Mouse (Mus musculus): ENCODE results near the gene Lamc3. TPM values are rescaled to one million over a fixed set of nuclear protein-coding genes. Genes with fewer than 3 reads are reported as not detected.

Lamc3 gene
- polyA plus RNA-seq, 1 experiment from 2014 or later: 0.32 TPM

DNA sequence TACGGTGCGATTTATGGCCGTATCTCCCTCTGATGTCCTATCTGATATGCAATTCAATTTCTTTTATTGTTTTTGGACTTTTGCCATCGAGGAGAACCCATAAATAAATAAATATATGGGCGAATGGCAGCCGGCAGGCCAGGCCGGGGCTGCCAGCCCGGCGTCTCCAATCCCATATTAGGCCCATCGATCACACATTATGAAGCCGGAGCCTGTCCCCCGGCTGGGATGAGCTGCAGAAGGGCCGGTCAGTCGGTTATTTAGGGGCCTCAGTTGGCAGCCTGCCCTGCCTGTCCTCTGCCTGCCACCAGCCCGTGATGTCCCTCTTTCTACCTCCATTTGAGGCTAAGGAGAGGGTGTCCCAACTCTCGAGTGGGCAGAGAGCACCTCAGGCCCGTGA, 8.5 kb upstream of the Lamc3 start:
- Histone ChIP-seq H3K9ac (no peak overlapping the region), H3K4me3 (no peak overlapping the region), H3K27me3 (replicated peaks) (peaks cover 95% of the 10 kb centered on the region), H3K27ac (replicated peaks) (no peak overlapping the region), H3K9me3 (no peaks in the 10 kb centered on the region), H3K36me3 (no peaks in the 10 kb centered on the region), H3K4me2 (no peak overlapping the region), H3K4me1 (peaks cover 7% of the 10 kb centered on the region)
- 70% methylated on average over 17 of the region's 17 CpGs for WGBS
- no peak for ATAC-seq (ENCODE audit: extremely low read depth, insufficient number of reproducible peaks, low FRiP score, low TSS enrichment)

DNA sequence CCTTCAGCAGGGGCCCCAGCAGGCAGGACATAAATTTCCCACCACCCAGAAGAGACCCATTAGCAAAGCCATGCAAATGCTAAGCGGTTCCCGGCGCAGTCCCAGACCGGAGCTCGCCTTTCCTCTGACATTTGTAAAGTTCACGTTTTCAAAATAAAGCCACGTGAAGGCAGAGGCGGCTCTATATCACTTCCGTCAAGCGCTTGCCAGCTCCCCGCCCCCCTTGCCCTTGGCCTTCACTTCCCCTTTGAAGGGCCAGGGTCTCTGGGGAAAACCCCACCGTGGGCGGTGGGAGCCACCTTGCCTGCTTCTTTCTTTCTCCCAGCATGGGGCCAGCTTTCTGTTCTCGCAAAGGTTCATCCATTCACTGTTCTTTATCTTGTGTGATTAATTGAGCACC, 6.2 kb upstream of the Lamc3 start:
- peaks cover 7% of the 10 kb centered on the region for H3K4me1 ChIP-seq
- peaks cover 96% of the 10 kb centered on the region for H3K27me3 ChIP-seq (replicated peaks)
- no peak for ATAC-seq (ENCODE audit: extremely low read depth, insufficient number of reproducible peaks, low FRiP score, low TSS enrichment)
- no peak overlapping the region for H3K4me3 ChIP-seq
- no peak overlapping the region for H3K9ac ChIP-seq
- H3K9me3 ChIP-seq: no peaks in the 10 kb centered on the region
- H3K27ac ChIP-seq (replicated peaks): no peak overlapping the region
- no peaks in the 10 kb centered on the region for H3K36me3 ChIP-seq
- 6% methylated on average over 14 of the region's 14 CpGs for WGBS
- H3K4me2 ChIP-seq: peak overlapping the region; percentile 37

DNA sequence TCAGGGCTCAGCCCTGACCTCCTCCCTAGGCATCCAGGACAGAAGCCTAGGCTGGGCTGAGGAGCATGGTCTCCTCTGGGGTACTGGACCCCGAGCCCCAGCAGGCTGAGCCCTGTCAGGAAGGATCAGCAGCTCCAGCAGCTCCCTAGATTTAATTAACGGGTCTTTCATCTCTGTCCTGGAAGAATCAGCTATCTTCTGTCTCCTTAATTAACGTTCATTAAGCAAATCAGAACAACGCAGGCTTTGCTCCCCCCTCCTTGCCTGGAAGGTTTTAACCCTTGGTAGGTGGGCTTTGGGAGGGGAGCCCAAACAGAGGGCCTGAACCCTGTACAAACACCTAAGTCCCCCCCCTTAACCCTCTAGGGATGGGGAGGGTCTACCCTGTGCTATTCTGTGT, 4.0 kb upstream of the Lamc3 start:
- Histone ChIP-seq H3K9ac (no peak overlapping the region), H3K27ac (replicated peaks) (no peak overlapping the region), H3K36me3 (no peaks in the 10 kb centered on the region), H3K4me1 (peaks cover 7% of the 10 kb centered on the region), H3K4me2 (no peak overlapping the region), H3K9me3 (no peaks in the 10 kb centered on the region), H3K27me3 (replicated peaks) (peaks cover 100% of the 10 kb centered on the region), H3K4me3 (no peak overlapping the region)
- 17% methylated on average over 4 of the region's 4 CpGs for WGBS
- no peak for ATAC-seq (ENCODE audit: extremely low read depth, insufficient number of reproducible peaks, low FRiP score, low TSS enrichment)

- WGBS: 16% methylated on average over 6 of the region's 6 CpGs
- Histone ChIP-seq H3K4me2 (no peak overlapping the region), H3K9me3 (no peaks in the 10 kb centered on the region), H3K27me3 (replicated peaks) (peaks cover 100% of the 10 kb centered on the region), H3K4me3 (no peak overlapping the region), H3K36me3 (no peaks in the 10 kb centered on the region), H3K9ac (no peak overlapping the region), H3K27ac (replicated peaks) (no peak overlapping the region), H3K4me1 (peaks cover 7% of the 10 kb centered on the region)
- ATAC-seq (ENCODE audit: extremely low read depth, insufficient number of reproducible peaks, low FRiP score, low TSS enrichment): no peak
Measured at GRCm38 (mm10) chr2:31884806-31885205, 2.3 kb upstream of the Lamc3 start.

DNA sequence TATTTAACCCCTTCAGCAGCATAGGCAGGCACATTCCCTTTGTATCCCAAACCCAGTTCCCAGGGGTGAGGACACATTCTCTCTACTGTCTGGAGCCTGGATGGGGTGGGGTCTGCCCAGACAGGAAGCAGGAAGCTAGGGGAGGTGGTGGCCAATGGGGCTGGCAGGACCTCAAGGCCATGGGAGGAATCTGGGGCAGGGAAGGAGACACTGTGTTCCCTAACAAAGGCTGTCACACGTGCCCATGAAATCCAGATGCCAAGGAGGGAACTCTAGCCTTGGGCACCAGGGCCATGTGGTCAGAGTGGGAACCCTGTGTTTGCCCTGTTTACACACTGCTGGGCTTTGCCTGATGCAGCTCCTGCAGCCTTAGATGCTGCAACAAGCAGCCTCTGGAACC, 1.8 kb downstream of the Lamc3 start:
- H3K36me3 ChIP-seq: no peaks in the 10 kb centered on the region
- H3K9me3 ChIP-seq: no peaks in the 10 kb centered on the region
- no peak overlapping the region for H3K27ac ChIP-seq (replicated peaks)
- 27% methylated on average over 1 of the region's 1 CpGs for WGBS
- no peak overlapping the region for H3K4me3 ChIP-seq
- no peak overlapping the region for H3K9ac ChIP-seq
- peaks cover 7% of the 10 kb centered on the region for H3K4me1 ChIP-seq
- no peak overlapping the region for H3K4me2 ChIP-seq
- H3K27me3 ChIP-seq (replicated peaks): peaks cover 83% of the 10 kb centered on the region
- no peak for ATAC-seq (ENCODE audit: extremely low read depth, insufficient number of reproducible peaks, low FRiP score, low TSS enrichment)

- 81% methylated on average over 2 of the region's 2 CpGs for WGBS
- H3K36me3 ChIP-seq: no peaks in the 10 kb centered on the region
- H3K4me3 ChIP-seq: no peak overlapping the region
- no peaks in the 10 kb centered on the region for H3K9me3 ChIP-seq
- peaks cover 7% of the 10 kb centered on the region for H3K4me1 ChIP-seq
- no peak overlapping the region for H3K4me2 ChIP-seq
- H3K9ac ChIP-seq: no peak overlapping the region
- H3K27ac ChIP-seq (replicated peaks): no peak overlapping the region
- no peak for ATAC-seq (ENCODE audit: extremely low read depth, insufficient number of reproducible peaks, low FRiP score, low TSS enrichment)
- peaks cover 60% of the 10 kb centered on the region for H3K27me3 ChIP-seq (replicated peaks)
Measured at GRCm38 (mm10) chr2:31891219-31891618, 4.1 kb downstream of the Lamc3 start.

DNA sequence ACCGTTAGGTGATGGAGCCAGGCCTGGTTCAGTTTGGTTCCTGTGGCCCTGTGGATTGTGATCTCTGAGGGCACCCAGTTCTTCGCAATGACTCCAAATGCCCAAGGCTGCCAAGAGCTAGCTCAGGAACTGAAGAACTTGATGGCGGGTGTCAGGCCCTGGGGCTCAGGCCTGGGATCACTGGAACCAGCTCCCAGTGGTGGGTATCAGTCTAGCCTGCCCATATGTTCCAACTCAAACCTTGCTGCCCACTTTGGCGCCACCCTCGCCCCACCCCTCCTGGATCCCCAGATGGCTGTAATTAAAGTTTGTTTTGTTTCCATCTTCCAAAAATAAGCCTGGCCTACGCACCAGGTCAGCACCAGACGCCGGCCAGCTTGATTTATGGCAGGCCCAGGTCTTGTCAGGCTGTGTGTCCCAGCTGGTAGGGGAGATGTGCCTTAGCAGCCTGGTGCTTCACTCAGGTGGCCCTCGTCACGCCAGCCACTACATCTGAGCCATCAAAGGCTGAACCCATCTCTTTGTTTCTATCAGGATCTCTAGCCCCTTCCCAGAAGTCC, 6.1 kb downstream of the Lamc3 start:
- H3K4me2 ChIP-seq: no peak overlapping the region
- no peaks in the 10 kb centered on the region for H3K9me3 ChIP-seq
- no peak overlapping the region for H3K9ac ChIP-seq
- H3K4me3 ChIP-seq: no peak overlapping the region
- ATAC-seq (ENCODE audit: extremely low read depth, insufficient number of reproducible peaks, low FRiP score, low TSS enrichment): no peak
- H3K27me3 ChIP-seq (replicated peaks): peaks cover 40% of the 10 kb centered on the region
- no peak overlapping the region for H3K27ac ChIP-seq (replicated peaks)
- WGBS: 77% methylated on average over 10 of the region's 10 CpGs
- H3K36me3 ChIP-seq: no peaks in the 10 kb centered on the region
- no peaks in the 10 kb centered on the region for H3K4me1 ChIP-seq

DNA sequence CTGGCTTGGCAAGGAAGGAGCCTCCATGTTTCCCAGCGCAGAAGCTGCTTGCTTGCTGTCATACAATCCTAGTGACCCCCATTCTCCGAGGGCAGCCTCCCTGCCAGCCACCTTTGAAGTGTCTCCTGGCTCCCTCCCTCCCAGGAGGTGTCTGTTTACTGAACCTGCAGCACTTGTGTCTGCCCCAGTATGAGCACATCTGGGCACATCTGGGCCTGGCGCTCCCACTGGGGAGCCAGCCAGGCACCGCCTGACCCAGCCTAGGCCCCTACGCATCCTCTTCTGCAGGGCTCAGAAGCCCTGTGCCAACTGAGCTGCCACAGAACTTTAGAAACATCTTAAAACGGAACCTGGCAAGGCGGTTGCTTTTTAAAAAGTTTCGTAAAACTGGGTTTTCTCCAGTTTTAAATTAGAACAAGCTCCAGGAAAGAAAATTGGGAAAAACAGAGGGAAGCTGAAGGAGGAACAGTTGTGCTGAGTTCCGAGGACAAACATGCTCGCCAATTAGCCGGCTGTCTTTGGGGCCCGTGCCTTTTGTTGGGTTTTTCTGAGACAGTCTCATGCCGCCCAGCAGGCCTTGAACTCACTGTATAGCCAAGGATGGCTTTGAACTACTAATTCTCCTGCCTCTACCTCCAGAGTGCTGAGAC, 7.3 kb downstream of the Lamc3 start:
- Histone ChIP-seq H3K27me3 (replicated peaks) (peaks cover 28% of the 10 kb centered on the region), H3K36me3 (no peaks in the 10 kb centered on the region), H3K4me1 (no peaks in the 10 kb centered on the region), H3K4me2 (no peak overlapping the region), H3K4me3 (no peak overlapping the region), H3K27ac (replicated peaks) (no peak overlapping the region), H3K9me3 (no peaks in the 10 kb centered on the region), H3K9ac (no peak overlapping the region)
- ATAC-seq (ENCODE audit: extremely low read depth, insufficient number of reproducible peaks, low FRiP score, low TSS enrichment): no peak
- WGBS: 65% methylated on average over 13 of the region's 13 CpGs

- no peak overlapping the region for H3K9ac ChIP-seq
- no peak overlapping the region for H3K4me2 ChIP-seq
- H3K27me3 ChIP-seq (replicated peaks): peaks cover 12% of the 10 kb centered on the region
- no peaks in the 10 kb centered on the region for H3K9me3 ChIP-seq
- no peak overlapping the region for H3K27ac ChIP-seq (replicated peaks)
- H3K4me1 ChIP-seq: peaks cover 9% of the 10 kb centered on the region
- H3K36me3 ChIP-seq: no peaks in the 10 kb centered on the region
- no peak overlapping the region for H3K4me3 ChIP-seq
- no peak for ATAC-seq (ENCODE audit: extremely low read depth, insufficient number of reproducible peaks, low FRiP score, low TSS enrichment)
- WGBS: 57% methylated on average over 4 of the region's 4 CpGs
Measured at GRCm38 (mm10) chr2:31900932-31901331, 13.8 kb downstream of the Lamc3 start.

DNA sequence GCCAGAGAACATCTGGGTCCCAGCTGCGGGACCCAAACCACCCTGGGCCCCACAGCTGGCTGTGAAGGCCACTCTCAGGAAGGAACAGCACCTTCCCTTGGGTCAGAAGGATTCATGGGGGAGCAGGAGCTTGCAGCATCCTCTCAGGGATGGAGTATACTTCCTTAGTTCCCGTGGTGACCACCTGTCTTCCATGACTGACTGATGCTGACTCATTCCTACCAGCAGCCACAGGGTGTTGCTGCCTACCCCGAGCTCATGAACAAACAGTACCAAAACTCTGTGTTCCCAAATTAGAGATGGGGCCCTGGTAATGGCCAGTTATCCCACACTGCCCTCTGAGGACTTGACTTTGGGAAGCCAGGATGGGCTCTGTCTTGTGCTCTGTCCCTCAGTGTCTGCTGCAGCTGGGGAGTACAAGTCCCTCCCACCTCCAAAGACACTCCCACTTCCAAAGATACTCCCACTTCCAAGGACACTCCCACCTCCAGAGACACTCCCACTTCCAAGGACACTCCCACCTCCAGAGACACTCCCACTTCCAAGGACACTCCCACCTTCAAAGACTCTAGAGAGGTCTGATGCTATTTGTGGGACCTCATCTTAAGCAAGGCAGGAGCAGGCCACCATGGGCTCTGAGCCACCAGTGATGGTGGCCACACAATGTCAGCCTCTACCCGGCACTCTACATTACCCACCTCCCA, 14.7 kb downstream of the Lamc3 start:
- no peaks in the 10 kb centered on the region for H3K36me3 ChIP-seq
- no peak overlapping the region for H3K9ac ChIP-seq
- ATAC-seq (ENCODE audit: extremely low read depth, insufficient number of reproducible peaks, low FRiP score, low TSS enrichment): 0 out of 2 replicates have a peak, but pooled peaks have one; percentile 34
- no peak overlapping the region for H3K4me3 ChIP-seq
- no peak overlapping the region for H3K27ac ChIP-seq (replicated peaks)
- no peaks in the 10 kb centered on the region for H3K9me3 ChIP-seq
- peaks cover 18% of the 10 kb centered on the region for H3K4me1 ChIP-seq
- no peak overlapping the region for H3K4me2 ChIP-seq
- peaks cover 12% of the 10 kb centered on the region for H3K27me3 ChIP-seq (replicated peaks)
- 58% methylated on average over 4 of the region's 4 CpGs for WGBS

- Histone ChIP-seq H3K27me3 (replicated peaks) (peaks cover 12% of the 10 kb centered on the region), H3K4me1 (peaks cover 18% of the 10 kb centered on the region), H3K36me3 (no peaks in the 10 kb centered on the region), H3K27ac (replicated peaks) (peak overlapping the region; percentile 24; the same call in 1 of the 2 replicates), H3K9ac (no peak overlapping the region), H3K9me3 (no peaks in the 10 kb centered on the region), H3K4me2 (no peak overlapping the region), H3K4me3 (no peak overlapping the region)
- WGBS: 17% methylated on average over 6 of the region's 6 CpGs
- no peak for ATAC-seq (ENCODE audit: extremely low read depth, insufficient number of reproducible peaks, low FRiP score, low TSS enrichment)
Measured at GRCm38 (mm10) chr2:31904089-31904488, 17.0 kb downstream of the Lamc3 start.

DNA sequence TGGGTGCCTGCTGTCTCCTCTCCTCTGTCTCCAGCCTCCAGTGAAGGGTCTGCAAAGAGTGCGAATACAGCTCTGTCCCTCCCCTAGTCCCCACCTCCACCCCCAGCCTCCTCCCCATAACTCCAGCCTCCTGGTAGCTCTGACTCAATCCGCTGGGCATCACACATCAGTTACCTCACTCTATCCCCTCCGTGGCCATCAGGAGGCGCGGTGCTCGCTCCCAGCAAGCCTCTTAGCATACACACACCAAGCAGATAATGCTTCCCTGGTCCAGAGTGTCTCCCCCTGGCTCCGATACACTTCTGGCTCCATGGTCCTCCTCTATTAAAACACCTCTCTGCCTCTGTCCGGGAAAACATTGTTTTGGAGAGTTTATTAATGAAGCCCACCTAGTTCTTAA, 17.5 kb downstream of the Lamc3 start:
- no peak overlapping the region for H3K27ac ChIP-seq (replicated peaks)
- no peak for ATAC-seq (ENCODE audit: extremely low read depth, insufficient number of reproducible peaks, low FRiP score, low TSS enrichment)

More for the DNA sequence above, 17.5 kb downstream of the Lamc3 start:
- H3K4me2 ChIP-seq: no peak overlapping the region
- H3K4me1 ChIP-seq: peaks cover 18% of the 10 kb centered on the region
- H3K9me3 ChIP-seq: no peaks in the 10 kb centered on the region
- no peak overlapping the region for H3K4me3 ChIP-seq
- 9% methylated on average over 8 of the region's 8 CpGs for WGBS
- no peak overlapping the region for H3K9ac ChIP-seq
- peaks cover 12% of the 10 kb centered on the region for H3K27me3 ChIP-seq (replicated peaks)
- no peaks in the 10 kb centered on the region for H3K36me3 ChIP-seq

All from heart, embryonic 13.5 days (tissue).